Mouse (Mus musculus) myocyte (in vitro differentiated cells): ENCODE measurements at regions not wholly inside any gene's neighbourhood (a gene's known extent, or its start where the extent isn't known, plus 50 kb on each side); places are given as distances from the start of the nearest gene placed in this dataset.
"Not testable (repeated sequence)": the region's sequence is repeated elsewhere in the genome, so short reads cannot be mapped to it uniquely, and the experiment has no call there.

ENCODE experiments used
- MAX ChIP-seq: IDR thresholded peaks from one replicate; pipeline ENCODE4 v1.6.1; 2011; ENCODE audit warnings: low read depth, mild to moderate bottlenecking, control low read depth
- POLR2A ChIP-seq: IDR thresholded peaks from one replicate; pipeline ENCODE4 v1.6.1; 2011; ENCODE audit warnings: low read depth, mild to moderate bottlenecking, control low read depth, moderate library complexity; ENCODE audit not compliant: insufficient read length
- POLR2AphosphoS2 ChIP-seq: IDR thresholded peaks from one replicate; pipeline ENCODE4 v1.6.1; 2011; ENCODE audit warnings: low read depth, control low read depth; ENCODE audit not compliant: insufficient read length
- USF1 ChIP-seq: IDR thresholded peaks from one replicate; pipeline ENCODE4 v1.6.1; 2011; ENCODE audit warnings: low read depth, mild to moderate bottlenecking, control low read depth, moderate library complexity

- not testable (repeated sequence) for TF ChIP-seq POLR2AphosphoS2, MAX, POLR2A, USF1
Measured at GRCm38 (mm10) chr4:23101452-23101851, 613.3 kb upstream of the Pou3f2 start.
